Mouse (Mus musculus) neural tube, embryonic 14.5 days (tissue): ENCODE results near the gene Lcp2. TPM values are rescaled to one million over a fixed set of nuclear protein-coding genes. Genes with fewer than 3 reads are reported as not detected.

ENCODE experiments used
- ATAC-seq: fragments of 200-750 bp; cut with Nextera tagmentation; 2 replicates; pipeline ENCODE4 v1.8.0; 2017; ENCODE audit warnings: low read depth, mild to moderate bottlenecking, moderate TSS enrichment, moderate library complexity
- H3K27ac ChIP-seq: fragments of 300-500 bp; sonication (generic); 2 replicates; pipeline ENCODE4 v1.5.1; 2014; ENCODE audit warnings: low read depth, mild to moderate bottlenecking, control low read depth, low read length, moderate library complexity, mixed read lengths
- H3K27me3 ChIP-seq: fragments of 300-500 bp; sonication (generic); 2 replicates; pipeline ENCODE4 v1.6.1; 2014; ENCODE audit warnings: low read length; ENCODE audit not compliant: control insufficient read depth, insufficient read depth
- H3K36me3 ChIP-seq: fragments of 300-500 bp; sonication (generic); 2 replicates; pipeline ENCODE4 v1.6.1; 2014; ENCODE audit warnings: low read length, mixed read lengths; ENCODE audit not compliant: control insufficient read depth, insufficient read depth
- H3K4me1 ChIP-seq: fragments of 300-500 bp; sonication (generic); 2 replicates; pipeline ENCODE4 v1.6.1; 2014; ENCODE audit warnings: low read length; ENCODE audit not compliant: control insufficient read depth, insufficient read depth
- H3K4me2 ChIP-seq: fragments of 300-500 bp; sonication (generic); 2 replicates; pipeline ENCODE4 v1.6.1; 2014; ENCODE audit warnings: mild to moderate bottlenecking, low read depth, low read length, control low read depth
- H3K4me3 ChIP-seq: fragments of 300-500 bp; sonication (generic); 2 replicates; pipeline ENCODE4 v1.5.1; 2014; ENCODE audit warnings: low read depth, low read length, control low read depth, mixed read lengths
- H3K9ac ChIP-seq: fragments of 300-500 bp; sonication (generic); replicated peaks from 2 replicates; pipeline ENCODE4 v1.6.1; 2014; ENCODE audit warnings: low read depth, mild to moderate bottlenecking, control low read depth, low read length, mixed read lengths
- H3K9me3 ChIP-seq: fragments of 300-500 bp; sonication (generic); 2 replicates; pipeline ENCODE4 v1.6.1; 2016; ENCODE audit warnings: low read length; ENCODE audit not compliant: control insufficient read depth
- WGBS: fragments of 180-500 bp; shearing (Covaris S2); extraction: QIAGEN DNeasy Blood & Tissue Kit; methylation state at CpG from one replicate; pipeline ENCODE4 v1.1.7; 2014; 5-methylcytosine and 5-hydroxymethylcytosine counted together
- polyA plus RNA-seq: library from polyadenylated mRNA; unstranded; fragments of >200 nt; fragmentation: Nextera tagmentation; extraction: Ambion mirVana; gene quantifications from 2 replicates; pipeline ENCODE4 v1.2.1, GENCODE M21; 2014

The Lcp2 gene
- polyA plus RNA-seq, 1 experiment from 2014 or later: 1.8 TPM

DNA sequence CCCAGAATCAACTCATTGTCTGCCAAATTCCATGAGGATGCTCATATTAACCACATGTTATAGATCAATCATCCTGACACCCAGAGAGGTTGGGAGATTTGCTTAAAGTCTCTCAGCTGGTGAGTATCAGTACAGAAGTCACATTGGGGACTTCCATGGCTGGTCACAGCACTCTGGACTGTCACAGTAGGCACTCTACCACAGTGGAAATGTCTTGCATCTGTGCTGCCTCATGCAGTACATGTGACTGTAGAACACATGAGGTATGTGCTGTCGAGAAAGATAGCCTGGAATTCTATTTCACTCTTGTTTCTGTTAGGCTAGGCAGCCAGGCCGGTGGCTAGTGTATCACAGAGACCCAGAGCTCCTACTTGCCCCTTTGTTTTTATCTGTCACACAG is 11.9 kb upstream of the Lcp2 start:
- Histone ChIP-seq H3K36me3 (no peaks in the 10 kb centered on the region), H3K27ac (no peak overlapping the region), H3K4me3 (no peak overlapping the region), H3K4me2 (no peak overlapping the region), H3K9me3 (no peaks in the 10 kb centered on the region), H3K27me3 (no peaks in the 10 kb centered on the region), H3K9ac (no peak overlapping the region), H3K4me1 (no peaks in the 10 kb centered on the region)
- 79% methylated on average over 2 of the region's 2 CpGs for WGBS
- no peak for ATAC-seq

DNA sequence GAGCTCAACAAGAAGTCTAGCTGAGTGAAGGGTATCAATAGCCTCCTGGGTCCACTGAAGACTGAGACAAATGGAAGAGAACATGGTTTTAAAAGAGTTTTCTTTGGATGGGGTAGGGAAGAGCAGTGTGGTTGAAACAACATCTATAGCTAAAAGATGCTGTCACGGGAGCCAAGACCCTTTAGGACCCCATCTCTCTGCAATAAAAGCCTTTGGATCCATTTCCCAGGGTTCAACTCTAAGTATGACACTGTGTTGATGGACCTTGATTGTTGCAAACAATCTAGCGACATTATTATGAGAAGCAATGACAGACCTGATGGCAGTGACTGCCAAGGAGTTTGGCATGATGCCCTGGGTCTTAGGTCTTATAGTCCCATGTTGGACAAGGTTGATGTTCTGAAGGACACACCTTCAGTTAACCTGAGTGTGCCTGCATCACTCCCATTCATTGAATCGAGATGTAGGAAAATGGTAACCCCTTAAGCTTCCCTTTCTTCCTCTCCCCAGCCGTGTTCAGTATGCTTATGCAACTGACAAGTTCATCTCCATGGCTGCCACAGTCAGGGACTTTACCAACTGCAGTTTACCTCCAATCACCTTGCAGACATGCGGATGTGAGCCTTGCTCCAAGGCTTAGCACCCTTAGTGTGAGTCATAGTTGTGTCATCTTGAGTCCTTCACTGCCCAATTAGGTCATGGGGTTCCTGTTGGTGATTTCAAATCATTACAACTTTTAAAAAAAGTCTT is 10.6 kb upstream of the Lcp2 start:
- H3K4me1 ChIP-seq: no peaks in the 10 kb centered on the region
- no peaks in the 10 kb centered on the region for H3K9me3 ChIP-seq
- H3K9ac ChIP-seq: no peak overlapping the region
- H3K27me3 ChIP-seq: no peaks in the 10 kb centered on the region
- no peak overlapping the region for H3K4me3 ChIP-seq
- H3K27ac ChIP-seq: no peak overlapping the region
- H3K36me3 ChIP-seq: no peaks in the 10 kb centered on the region
- no peak overlapping the region for H3K4me2 ChIP-seq
- WGBS: 86% methylated on average over 5 of the region's 5 CpGs
- ATAC-seq: no peak

DNA sequence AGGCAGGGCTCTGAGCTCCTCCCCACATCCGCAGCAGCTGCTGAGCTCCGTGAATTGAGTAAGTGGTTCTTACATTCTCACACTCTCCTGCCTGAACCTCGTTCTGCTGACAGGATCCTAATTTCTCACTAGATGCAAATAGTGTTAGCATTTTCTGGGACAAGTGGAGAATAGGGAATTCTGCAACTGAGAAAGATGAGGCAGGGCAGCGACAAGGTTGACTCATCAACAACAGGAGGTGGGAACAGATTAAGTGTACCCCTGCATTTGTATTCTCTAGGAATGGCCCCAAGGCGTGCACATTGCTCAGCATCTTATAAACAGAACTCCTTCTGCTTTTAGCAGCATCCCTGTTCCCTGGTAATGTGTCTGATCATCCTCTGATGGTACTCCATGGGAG is 6.7 kb upstream of the Lcp2 start:
- H3K4me2 ChIP-seq: no peak overlapping the region
- no peaks in the 10 kb centered on the region for H3K36me3 ChIP-seq
- 84% methylated on average over 5 of the region's 5 CpGs for WGBS
- no peak overlapping the region for H3K4me3 ChIP-seq
- H3K27me3 ChIP-seq: no peaks in the 10 kb centered on the region
- ATAC-seq: no peak
- H3K27ac ChIP-seq: no peak overlapping the region
- no peak overlapping the region for H3K9ac ChIP-seq
- H3K4me1 ChIP-seq: no peaks in the 10 kb centered on the region
- no peaks in the 10 kb centered on the region for H3K9me3 ChIP-seq

- Histone ChIP-seq H3K36me3 (no peaks in the 10 kb centered on the region), H3K4me3 (no peak overlapping the region), H3K4me1 (no peaks in the 10 kb centered on the region), H3K9ac (no peak overlapping the region), H3K4me2 (no peak overlapping the region), H3K9me3 (no peaks in the 10 kb centered on the region), H3K27me3 (no peaks in the 10 kb centered on the region), H3K27ac (no peak overlapping the region)
- WGBS: 76% methylated on average over 1 of the region's 1 CpGs
- ATAC-seq: no peak
Observed at GRCm38 (mm10) chr11:34042808-34043207, 3.9 kb upstream of the Lcp2 start.

DNA sequence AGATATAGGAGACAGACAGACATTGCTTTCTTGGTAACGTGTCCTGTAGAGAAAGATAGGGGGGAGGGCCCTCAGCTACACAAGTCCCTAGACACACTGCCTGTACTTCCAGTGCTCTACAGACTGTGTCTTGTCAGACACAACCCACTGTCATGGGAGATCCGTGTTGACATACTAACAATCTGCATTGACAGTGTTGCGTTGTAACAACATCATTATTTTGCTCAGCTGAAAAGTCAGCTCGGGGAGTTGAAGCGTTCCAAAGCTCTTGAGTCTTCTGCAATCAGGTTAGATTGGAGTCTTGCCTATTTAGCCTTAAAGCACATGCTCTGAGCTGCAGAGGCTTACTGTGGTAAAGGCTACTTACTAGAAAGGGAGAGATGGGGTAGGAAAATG is 820 bp downstream of the Lcp2 start:
- H3K4me1 ChIP-seq: no peaks in the 10 kb centered on the region
- ATAC-seq: no peak
- WGBS: 89% methylated on average over 5 of the region's 5 CpGs
- no peaks in the 10 kb centered on the region for H3K36me3 ChIP-seq
- H3K27ac ChIP-seq: no peak overlapping the region
- no peaks in the 10 kb centered on the region for H3K27me3 ChIP-seq
- H3K4me2 ChIP-seq: no peak overlapping the region
- no peak overlapping the region for H3K9ac ChIP-seq
- H3K9me3 ChIP-seq: no peaks in the 10 kb centered on the region
- no peak overlapping the region for H3K4me3 ChIP-seq

DNA sequence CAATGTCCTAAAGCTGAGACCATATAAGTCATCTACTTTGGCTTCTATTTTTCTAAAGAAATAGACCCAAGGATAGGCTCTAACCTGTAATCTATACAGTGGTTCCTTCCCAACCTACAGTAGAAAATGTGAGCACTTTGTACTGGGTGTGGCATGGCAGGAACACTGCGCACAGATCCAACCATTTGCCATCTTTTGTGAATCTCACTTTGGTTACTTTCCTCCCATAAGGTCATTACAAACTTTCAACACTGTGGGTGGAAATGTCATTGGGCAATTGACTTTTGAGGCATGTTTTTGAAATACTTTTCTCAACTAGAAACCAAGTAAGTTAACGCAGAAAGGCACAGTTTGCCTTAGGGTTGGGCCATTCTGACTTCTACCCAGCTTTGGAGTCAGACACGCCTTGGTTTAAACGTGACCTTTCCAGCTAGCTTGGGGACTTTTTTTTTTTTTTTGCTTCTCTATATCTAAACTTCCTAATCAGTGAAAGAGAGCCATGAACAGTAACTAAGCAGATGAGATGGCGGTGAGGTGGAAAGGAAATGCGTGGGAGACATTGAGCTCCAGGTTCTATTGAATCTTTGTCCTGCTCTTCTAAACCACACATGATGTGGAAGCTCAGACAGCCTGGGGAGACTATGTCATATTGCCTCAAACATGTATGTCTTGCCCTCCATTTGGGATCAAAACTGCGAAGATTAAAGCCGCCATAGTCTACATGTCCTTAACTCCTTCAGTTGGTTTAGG is 1.8 kb downstream of the Lcp2 start:
- no peak for ATAC-seq
- Histone ChIP-seq H3K4me2 (no peak overlapping the region), H3K4me3 (no peak overlapping the region), H3K9ac (no peak overlapping the region), H3K36me3 (no peaks in the 10 kb centered on the region), H3K27ac (no peak overlapping the region), H3K4me1 (no peaks in the 10 kb centered on the region), H3K9me3 (no peaks in the 10 kb centered on the region), H3K27me3 (no peaks in the 10 kb centered on the region)
- 93% methylated on average over 8 of the region's 8 CpGs for WGBS

- H3K27ac ChIP-seq: no peak overlapping the region
- H3K4me3 ChIP-seq: no peak overlapping the region
- H3K4me1 ChIP-seq: no peaks in the 10 kb centered on the region
- H3K4me2 ChIP-seq: no peak overlapping the region
- no peaks in the 10 kb centered on the region for H3K27me3 ChIP-seq
- no peak overlapping the region for H3K9ac ChIP-seq
- H3K36me3 ChIP-seq: no peaks in the 10 kb centered on the region
- no peak for ATAC-seq
- no peaks in the 10 kb centered on the region for H3K9me3 ChIP-seq
- 94% methylated on average over 1 of the region's 1 CpGs for WGBS
Observed at GRCm38 (mm10) chr11:34049125-34049379, 2.3 kb downstream of the Lcp2 start.

- H3K4me1 ChIP-seq: no peaks in the 10 kb centered on the region
- no peak overlapping the region for H3K27ac ChIP-seq
- no peaks in the 10 kb centered on the region for H3K27me3 ChIP-seq
- H3K4me3 ChIP-seq: no peak overlapping the region
- WGBS: 90% methylated on average over 1 of the region's 1 CpGs
- no peaks in the 10 kb centered on the region for H3K36me3 ChIP-seq
- no peaks in the 10 kb centered on the region for H3K9me3 ChIP-seq
- ATAC-seq: no peak
- H3K9ac ChIP-seq: no peak overlapping the region
- H3K4me2 ChIP-seq: no peak overlapping the region
Observed at GRCm38 (mm10) chr11:34050063-34050462, 3.3 kb downstream of the Lcp2 start.

DNA sequence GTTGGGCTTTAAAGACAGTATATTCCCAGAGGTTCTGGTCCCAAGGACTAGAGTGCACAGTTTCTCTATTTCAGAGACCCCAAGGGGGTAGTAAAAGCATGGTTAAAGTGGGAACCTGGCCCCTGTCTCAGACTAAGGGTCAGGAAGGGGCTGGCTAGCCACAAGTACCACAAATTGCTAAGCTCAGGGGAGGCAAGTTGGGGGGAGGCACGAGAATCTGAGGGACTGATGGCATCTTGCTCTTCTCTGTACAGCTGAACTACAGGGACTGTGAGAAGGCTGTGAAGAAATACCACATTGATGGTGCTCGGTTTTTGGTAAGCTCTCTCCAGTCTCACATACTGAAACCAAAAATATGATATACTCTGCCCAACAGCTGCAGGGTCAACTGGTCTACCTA is 3.9 kb downstream of the Lcp2 start:
- Histone ChIP-seq H3K9ac (no peak overlapping the region), H3K27me3 (no peaks in the 10 kb centered on the region), H3K4me3 (no peak overlapping the region), H3K36me3 (no peaks in the 10 kb centered on the region), H3K4me2 (no peak overlapping the region), H3K27ac (no peak overlapping the region), H3K9me3 (no peaks in the 10 kb centered on the region), H3K4me1 (no peaks in the 10 kb centered on the region)
- WGBS: 72% methylated on average over 2 of the region's 2 CpGs
- no peak for ATAC-seq
